Mouse (Mus musculus): ENCODE data around the gene Rgl1. TPM values are rescaled to one million over a fixed set of nuclear protein-coding genes. Genes with fewer than 3 reads are reported as not detected.

Gene Rgl1
- polyA plus RNA-seq, 1 experiment = 73.2 TPM

DNA sequence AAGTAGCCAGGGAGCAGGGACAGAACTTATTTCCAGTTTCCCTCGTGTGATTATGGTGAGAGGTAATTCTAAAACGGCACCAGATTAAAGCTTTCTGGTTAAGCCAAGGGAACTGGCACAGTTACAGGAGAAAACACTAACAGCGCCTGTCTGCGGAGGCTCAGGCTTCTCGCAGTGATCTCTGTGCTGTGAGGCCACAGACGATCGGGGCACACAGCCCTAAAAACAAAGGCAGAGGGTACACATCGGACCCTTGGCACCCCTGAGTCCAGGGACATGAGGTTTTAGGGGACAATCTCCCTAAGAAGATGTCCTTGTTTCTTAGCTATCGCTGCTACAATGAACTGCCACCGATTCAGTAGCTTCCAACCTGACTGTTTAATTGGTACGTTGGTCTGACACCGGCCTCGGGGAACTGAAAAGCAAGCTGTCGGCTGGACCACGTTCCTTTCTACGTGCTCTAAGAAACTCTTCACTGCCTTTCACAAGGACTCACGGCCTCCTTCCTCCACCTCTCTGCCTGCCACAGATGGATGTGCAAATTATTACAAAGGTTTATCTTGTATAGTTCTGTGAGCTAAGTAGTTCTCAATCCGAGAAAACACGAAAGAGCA, 187.9 kb downstream of the Rgl1 start:
- H3K36me3 ChIP-seq (ENCODE audit: control insufficient read depth, insufficient read depth, low read length) = no peaks in the 10 kb centered on the region; the same call in 1 of the 2 replicates
- peak overlapping the region; percentile 64 for H3K27ac ChIP-seq (ENCODE audit: insufficient read depth, low read depth, low read length)
- H3K4me1 ChIP-seq (ENCODE audit: control insufficient read depth, insufficient read depth, low read length) = peaks cover 55% of the 10 kb centered on the region
- 42% methylated on average over 19 of the region's 19 CpGs for WGBS
- TF ChIP-seq CTCF (conservative IDR thresholded peaks at IDR 0.05; ENCODE audit: insufficient read depth, insufficient read length, low read depth, low read length) = no peak
- no peak for TF ChIP-seq POLR2A (IDR thresholded peaks at IDR 0.05; ENCODE audit: low read depth, low read length)
- no peaks in the 10 kb centered on the region for H3K27me3 ChIP-seq (replicated peaks; ENCODE audit: control insufficient read depth, insufficient read depth, low read length)
- DNase-seq = peak; percentile 62
- no peak overlapping the region for H3K4me3 ChIP-seq (ENCODE audit: insufficient read depth, low read depth, low read length)

GRCm38 (mm10) chr1:152576614-152577144, 189.5 kb downstream of the Rgl1 start:
- 25% methylated on average over 7 of the region's 7 CpGs for WGBS
- H3K27ac ChIP-seq (ENCODE audit: insufficient read depth, low read depth, low read length) = peak overlapping the region; percentile 82

DNA sequence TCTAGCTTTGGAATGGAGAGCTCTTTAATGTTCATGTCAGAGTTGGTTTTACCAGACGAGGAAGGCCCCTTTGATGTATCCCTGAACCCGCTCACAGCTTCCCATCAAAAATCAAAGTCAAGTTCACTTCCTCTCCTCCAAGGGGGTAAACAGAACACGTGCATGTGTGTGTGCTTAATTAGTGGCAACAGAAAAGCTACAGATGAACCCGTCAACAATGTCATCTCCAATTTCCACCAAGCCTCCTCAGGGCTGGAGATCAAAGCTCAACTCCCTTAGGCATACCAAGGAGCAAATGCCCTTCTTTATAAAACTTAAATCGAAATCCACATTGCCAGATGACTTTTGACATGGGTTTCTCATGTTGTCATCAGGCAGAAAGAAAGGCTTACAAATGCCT, 191.1 kb downstream of the Rgl1 start:
- no peak for DNase-seq
- no peaks in the 10 kb centered on the region for H3K27me3 ChIP-seq (replicated peaks; ENCODE audit: control insufficient read depth, insufficient read depth, low read length)
- no peak for TF ChIP-seq POLR2A (IDR thresholded peaks at IDR 0.05; ENCODE audit: low read depth, low read length)
- TF ChIP-seq CTCF (conservative IDR thresholded peaks at IDR 0.05; ENCODE audit: insufficient read depth, insufficient read length, low read depth, low read length) = no peak
- no peaks in the 10 kb centered on the region; the same call in 1 of the 2 replicates for H3K36me3 ChIP-seq (ENCODE audit: control insufficient read depth, insufficient read depth, low read length)
- no peak overlapping the region for H3K4me3 ChIP-seq (ENCODE audit: insufficient read depth, low read depth, low read length)
- peaks cover 46% of the 10 kb centered on the region for H3K4me1 ChIP-seq (ENCODE audit: control insufficient read depth, insufficient read depth, low read length)
- 35% methylated on average over 5 of the region's 5 CpGs for WGBS
- peak overlapping the region; percentile 35 for H3K27ac ChIP-seq (ENCODE audit: insufficient read depth, low read depth, low read length)

More at GRCm38 (mm10) chr1:152576614-152577144, 189.5 kb downstream of the Rgl1 start:
- Histone ChIP-seq H3K36me3 (ENCODE audit: control insufficient read depth, insufficient read depth, low read length) (no peaks in the 10 kb centered on the region; the same call in 1 of the 2 replicates), H3K4me3 (ENCODE audit: insufficient read depth, low read depth, low read length) (no peak overlapping the region), H3K27me3 (replicated peaks; ENCODE audit: control insufficient read depth, insufficient read depth, low read length) (no peaks in the 10 kb centered on the region), H3K4me1 (ENCODE audit: control insufficient read depth, insufficient read depth, low read length) (peaks cover 54% of the 10 kb centered on the region)
- TF ChIP-seq POLR2A (IDR thresholded peaks at IDR 0.05; ENCODE audit: low read depth, low read length) = no peak
- TF ChIP-seq CTCF (conservative IDR thresholded peaks at IDR 0.05; ENCODE audit: insufficient read depth, insufficient read length, low read depth, low read length) = no peak
- DNase-seq = peak; percentile 93

DNA sequence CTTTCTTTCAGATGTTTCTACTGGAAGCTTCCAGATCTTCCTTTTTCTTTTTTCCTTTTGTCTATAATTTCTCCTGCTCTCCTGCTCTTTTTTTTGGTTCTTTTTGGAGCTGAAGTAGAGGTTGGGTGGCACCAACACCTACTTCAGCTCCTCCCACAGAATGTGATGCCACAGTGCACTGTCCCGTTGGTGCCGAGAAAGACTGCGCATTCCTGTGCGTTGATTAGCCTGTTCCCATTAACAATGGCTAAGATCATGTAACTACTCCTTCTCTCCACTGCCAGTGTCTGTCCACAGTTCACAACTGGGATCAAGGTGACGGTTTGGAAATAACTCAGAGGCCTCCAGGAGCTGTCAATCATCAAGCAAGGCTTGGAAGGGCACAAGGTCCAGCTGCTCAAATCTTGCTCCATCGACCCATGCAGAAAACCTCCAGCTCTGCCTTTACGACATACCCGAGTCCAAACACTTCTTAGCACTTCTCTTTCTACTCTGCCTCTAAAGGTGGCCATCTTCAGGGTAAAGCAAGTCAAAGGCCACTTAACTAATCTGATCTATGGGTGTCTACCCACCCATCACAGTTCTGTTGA, 192.6 kb downstream of the Rgl1 start:
- no peak for TF ChIP-seq POLR2A (IDR thresholded peaks at IDR 0.05; ENCODE audit: low read depth, low read length)
- no peak for TF ChIP-seq CTCF (conservative IDR thresholded peaks at IDR 0.05; ENCODE audit: insufficient read depth, insufficient read length, low read depth, low read length)
- H3K36me3 ChIP-seq (ENCODE audit: control insufficient read depth, insufficient read depth, low read length) = no peaks in the 10 kb centered on the region; the same call in 1 of the 2 replicates
- H3K4me1 ChIP-seq (ENCODE audit: control insufficient read depth, insufficient read depth, low read length) = peaks cover 46% of the 10 kb centered on the region
- WGBS = 35% methylated on average over 8 of the region's 8 CpGs
- H3K27ac ChIP-seq (ENCODE audit: insufficient read depth, low read depth, low read length) = peak overlapping the region; percentile 81
- DNase-seq = peak; percentile 93
- no peaks in the 10 kb centered on the region for H3K27me3 ChIP-seq (replicated peaks; ENCODE audit: control insufficient read depth, insufficient read depth, low read length)
- H3K4me3 ChIP-seq (ENCODE audit: insufficient read depth, low read depth, low read length) = no peak overlapping the region

DNA sequence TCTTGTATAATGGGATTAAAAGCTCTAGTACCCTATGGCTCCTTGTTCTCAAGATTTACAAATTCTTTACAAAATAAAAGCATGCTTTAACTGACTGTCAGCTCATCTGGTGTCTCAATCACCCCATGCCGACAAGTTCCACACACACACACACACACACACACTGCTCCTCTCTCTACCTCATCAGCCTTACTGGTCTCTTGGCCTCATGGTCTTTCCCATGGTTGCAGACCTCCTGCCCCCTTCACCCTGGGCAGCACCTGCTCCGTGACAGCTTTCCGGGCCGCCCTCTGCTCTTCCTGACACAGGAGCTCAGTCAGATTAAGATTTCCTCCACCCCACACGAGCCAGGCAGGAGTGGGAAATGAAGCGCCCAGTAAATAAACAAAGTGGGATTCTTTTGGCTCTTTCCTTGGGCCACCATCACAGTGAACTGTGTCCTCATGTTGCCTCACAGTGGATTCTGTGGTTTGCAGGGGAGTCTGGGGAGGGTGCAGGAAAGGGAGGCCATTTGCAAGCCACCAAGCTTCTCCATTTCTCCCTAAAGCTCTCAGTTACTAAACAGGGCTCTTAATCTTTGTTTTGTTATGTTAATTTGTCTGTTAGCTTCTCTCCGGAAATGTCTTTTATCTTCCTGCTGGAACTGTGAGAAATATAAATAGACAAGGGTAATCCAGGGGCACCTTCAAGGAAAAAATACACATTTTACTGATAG, 193.2 kb downstream of the Rgl1 start:
- peaks cover 40% of the 10 kb centered on the region for H3K4me1 ChIP-seq (ENCODE audit: control insufficient read depth, insufficient read depth, low read length)
- DNase-seq = peak; percentile 49
- WGBS = 19% methylated on average over 7 of the region's 7 CpGs
- TF ChIP-seq POLR2A (IDR thresholded peaks at IDR 0.05; ENCODE audit: low read depth, low read length) (no peak), CTCF (conservative IDR thresholded peaks at IDR 0.05; ENCODE audit: insufficient read depth, insufficient read length, low read depth, low read length) (no peak)
- no peaks in the 10 kb centered on the region for H3K27me3 ChIP-seq (replicated peaks; ENCODE audit: control insufficient read depth, insufficient read depth, low read length)
- peak overlapping the region; percentile 62 for H3K27ac ChIP-seq (ENCODE audit: insufficient read depth, low read depth, low read length)
- no peak overlapping the region for H3K4me3 ChIP-seq (ENCODE audit: insufficient read depth, low read depth, low read length)
- H3K36me3 ChIP-seq (ENCODE audit: control insufficient read depth, insufficient read depth, low read length) = no peaks in the 10 kb centered on the region; the same call in 1 of the 2 replicates

- Histone ChIP-seq H3K27ac (ENCODE audit: insufficient read depth, low read depth, low read length) (no peak overlapping the region), H3K36me3 (ENCODE audit: control insufficient read depth, insufficient read depth, low read length) (no peaks in the 10 kb centered on the region; the same call in 1 of the 2 replicates), H3K4me3 (ENCODE audit: insufficient read depth, low read depth, low read length) (no peak overlapping the region), H3K4me1 (ENCODE audit: control insufficient read depth, insufficient read depth, low read length) (peaks cover 33% of the 10 kb centered on the region), H3K27me3 (replicated peaks; ENCODE audit: control insufficient read depth, insufficient read depth, low read length) (no peaks in the 10 kb centered on the region)
- TF ChIP-seq CTCF (conservative IDR thresholded peaks at IDR 0.05; ENCODE audit: insufficient read depth, insufficient read length, low read depth, low read length) (no peak), POLR2A (IDR thresholded peaks at IDR 0.05; ENCODE audit: low read depth, low read length) (no peak)
- WGBS = 67% methylated on average over 14 of the region's 14 CpGs
- DNase-seq = peak; percentile 56
Observed at GRCm38 (mm10) chr1:152571340-152571739, 194.8 kb downstream of the Rgl1 start.
